Mouse (Mus musculus) forebrain, postnatal 0 days (tissue): ENCODE data around the gene Elf3. TPM values are rescaled to one million over a fixed set of nuclear protein-coding genes. Genes with fewer than 3 reads are reported as not detected.

ENCODE experiments used
- ATAC-seq: fragments of 200-750 bp; cut with Nextera tagmentation; 2 replicates; pipeline ENCODE4 v1.8.0; 2017; ENCODE audit warnings: mild to moderate bottlenecking, moderate library complexity
- DNase-seq: peaks from one replicate; pipeline ENCODE4 v3.0.0-alpha.2; 2015
- H3K27ac ChIP-seq: fragments of 300-500 bp; sonication (generic); 2 replicates; pipeline ENCODE4 v1.5.1; 2014; ENCODE audit warnings: low read depth, mild to moderate bottlenecking, antibody characterized with exemption, low read length, moderate library complexity, mixed read lengths
- H3K27me3 ChIP-seq: fragments of 300-500 bp; sonication (generic); 2 replicates; pipeline ENCODE4 v1.6.1; 2014; ENCODE audit warnings: mild to moderate bottlenecking, low read length, mixed read lengths; ENCODE audit not compliant: insufficient read depth
- H3K36me3 ChIP-seq: fragments of 300-500 bp; sonication (generic); 2 replicates; pipeline ENCODE4 v1.6.1; 2014; ENCODE audit warnings: mild to moderate bottlenecking, moderate library complexity; ENCODE audit not compliant: insufficient read depth
- H3K4me1 ChIP-seq: fragments of 300-500 bp; sonication (generic); 2 replicates; pipeline ENCODE4 v1.6.1; 2014; ENCODE audit warnings: antibody characterized with exemption; ENCODE audit not compliant: insufficient read depth
- H3K4me2 ChIP-seq: fragments of 300-500 bp; sonication (generic); 2 replicates; pipeline ENCODE4 v1.6.1; 2014; ENCODE audit warnings: low read depth, mild to moderate bottlenecking, moderate library complexity
- H3K4me3 ChIP-seq: fragments of 300-500 bp; sonication (generic); 2 replicates; pipeline ENCODE4 v1.5.1; 2014; ENCODE audit warnings: low read depth, low read length, mixed read lengths
- H3K9ac ChIP-seq: fragments of 300-500 bp; sonication (generic); 2 replicates; pipeline ENCODE4 v1.6.1; 2014; ENCODE audit warnings: mild to moderate bottlenecking
- H3K9me3 ChIP-seq: fragments of 300-500 bp; sonication (generic); 2 replicates; pipeline ENCODE4 v1.6.1; 2016; ENCODE audit warnings: low read length
- CTCF ChIP-seq: sonication (generic); IDR thresholded peaks from 2 replicates; pipeline ENCODE4 v1.5.1; 2016; ENCODE audit warnings: antibody characterized with exemption, control low read depth, low read depth
- WGBS: fragments of 180-500 bp; shearing (Covaris S2); extraction: QIAGEN DNeasy Blood & Tissue Kit; methylation state at CpG from one replicate; pipeline ENCODE4 v1.1.7; 2014; 5-methylcytosine and 5-hydroxymethylcytosine counted together
- polyA plus RNA-seq: library from polyadenylated mRNA; unstranded; fragments of >200 nt; fragmentation: Nextera tagmentation; extraction: Ambion mirVana; gene quantifications from 2 replicates; pipeline ENCODE4 v1.2.1, GENCODE M21; 2015
- total RNA-seq: library from RNA; depleted of rRNA; stranded (reverse); fragments of >200 nt; gene quantifications from 2 replicates; pipeline ENCODE4 v1.2.3, GENCODE M21; 2014

Gene Elf3
- total and polyA plus RNA-seq, 2 experiments from 2014 or later, result 0.21 TPM; not detected in 1

DNA sequence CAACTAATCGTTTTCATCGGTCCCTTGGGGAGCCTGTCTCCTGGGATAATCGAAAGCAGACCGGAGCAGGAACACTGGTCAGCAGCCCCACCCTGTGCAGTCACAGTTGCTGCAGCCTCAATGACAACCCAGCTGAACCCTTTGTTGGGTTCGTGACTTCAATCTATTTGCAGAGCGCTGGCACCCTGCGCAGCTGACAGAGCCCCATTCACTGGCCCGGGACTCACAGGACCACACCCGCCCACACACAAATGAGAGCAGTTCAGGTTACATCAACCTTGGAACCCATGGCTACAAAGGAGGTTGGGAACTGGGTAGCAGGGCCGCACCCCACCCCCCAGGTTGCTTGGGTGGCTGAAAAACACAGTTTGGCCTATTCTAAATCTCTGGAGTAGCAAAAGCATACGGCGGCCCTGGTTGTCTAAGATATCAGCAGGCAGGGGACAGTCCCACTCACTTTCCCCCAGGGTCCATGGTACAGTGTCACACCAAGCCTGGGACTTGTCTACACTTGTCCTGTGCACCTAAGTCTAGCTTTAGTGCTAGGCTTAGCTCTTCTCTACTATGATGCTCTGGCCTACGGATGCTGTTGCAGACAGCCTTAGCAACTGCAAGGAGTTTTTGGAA is 40.6 kb downstream of the Elf3 start:
- no peak overlapping the region for H3K9ac ChIP-seq
- H3K4me3 ChIP-seq, result no peak overlapping the region
- no peak overlapping the region for H3K27ac ChIP-seq
- H3K9me3 ChIP-seq, result no peaks in the 10 kb centered on the region
- no peak for TF ChIP-seq CTCF
- no peaks in the 10 kb centered on the region for H3K36me3 ChIP-seq
- no peak overlapping the region for H3K4me2 ChIP-seq
- 50% methylated on average over 13 of the region's 13 CpGs for WGBS
- ATAC-seq (no peak), DNase-seq (no peak)
- H3K4me1 ChIP-seq, result no peaks in the 10 kb centered on the region
- no peaks in the 10 kb centered on the region for H3K27me3 ChIP-seq

DNA sequence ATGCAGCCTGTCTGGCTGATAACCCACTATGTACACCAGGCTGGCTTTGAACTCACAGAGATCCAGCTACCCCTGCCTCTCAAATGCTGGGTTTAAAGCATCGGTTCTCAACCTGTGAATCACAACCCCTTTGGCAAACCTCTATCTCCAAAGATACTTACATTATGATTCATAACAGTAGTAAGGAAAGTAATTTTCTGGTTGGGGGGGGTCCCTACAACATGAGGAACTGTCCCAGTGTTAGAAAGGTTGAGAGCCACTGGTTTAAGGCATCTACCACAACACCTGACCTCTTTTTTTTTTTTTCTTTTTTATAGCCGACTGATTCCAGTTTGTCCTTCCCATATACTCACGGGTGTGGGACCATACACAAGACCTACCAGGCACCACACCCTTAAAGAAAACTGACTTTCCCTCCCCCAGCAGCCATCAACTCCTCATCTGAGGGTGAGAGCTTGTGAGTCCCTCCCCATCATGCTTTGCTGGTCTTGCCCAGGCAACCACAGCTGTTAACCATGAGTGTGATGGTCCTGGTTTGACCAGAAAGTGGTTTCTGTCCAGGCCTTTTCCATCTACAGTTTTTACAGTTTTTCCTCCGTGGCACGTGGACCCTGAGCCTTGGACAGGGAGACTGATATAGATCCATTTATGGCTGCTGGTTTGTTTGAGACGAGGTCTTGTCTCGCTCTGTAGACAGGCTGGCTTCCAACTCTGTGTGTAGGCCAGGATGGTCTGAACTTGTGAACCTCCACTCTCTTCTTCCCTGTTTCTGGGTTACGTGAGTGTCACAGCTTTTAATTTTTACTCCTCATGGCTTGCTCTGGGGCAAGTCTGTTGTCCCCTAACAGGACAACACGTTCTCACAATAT is 44.4 kb downstream of the Elf3 start:
- TF ChIP-seq CTCF, result no peak

DNA sequence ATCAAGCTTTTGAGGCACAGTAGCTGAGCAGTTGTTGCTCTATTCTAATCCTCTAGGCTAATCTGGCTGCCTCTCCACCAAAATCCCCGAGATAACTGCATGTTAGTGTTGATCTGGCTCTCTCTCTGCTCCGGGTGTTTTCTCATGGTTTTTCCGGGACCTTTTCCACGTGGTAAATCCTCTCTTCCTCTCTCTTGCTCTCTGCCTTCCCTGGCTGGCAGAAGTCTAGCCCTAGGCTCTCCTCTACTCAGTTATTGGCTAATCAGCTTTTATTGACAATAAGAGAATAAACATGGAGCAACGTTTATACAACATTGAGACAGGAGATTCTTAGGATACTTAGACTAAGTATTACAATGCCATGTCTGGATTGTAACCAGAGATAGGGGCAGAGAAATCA is 47.9 kb downstream of the Elf3 start:
- WGBS, result 54% methylated on average over 5 of the region's 5 CpGs
- Histone ChIP-seq H3K9ac (no peak overlapping the region), H3K4me2 (no peak overlapping the region), H3K4me3 (no peak overlapping the region), H3K27ac (no peak overlapping the region), H3K36me3 (no peaks in the 10 kb centered on the region), H3K4me1 (no peaks in the 10 kb centered on the region), H3K27me3 (no peaks in the 10 kb centered on the region), H3K9me3 (no peaks in the 10 kb centered on the region)
- DNase-seq (no peak), ATAC-seq (no peak)
- TF ChIP-seq CTCF, result no peak

More for the DNA sequence above, 44.4 kb downstream of the Elf3 start:
- Histone ChIP-seq H3K4me2 (no peak overlapping the region), H3K9ac (no peak overlapping the region), H3K9me3 (no peaks in the 10 kb centered on the region), H3K36me3 (no peaks in the 10 kb centered on the region), H3K4me3 (no peak overlapping the region), H3K27ac (no peak overlapping the region), H3K4me1 (no peaks in the 10 kb centered on the region), H3K27me3 (no peaks in the 10 kb centered on the region)
- no peak for ATAC-seq
- no peak for DNase-seq
- WGBS, result 85% methylated on average over 9 of the region's 9 CpGs

DNA sequence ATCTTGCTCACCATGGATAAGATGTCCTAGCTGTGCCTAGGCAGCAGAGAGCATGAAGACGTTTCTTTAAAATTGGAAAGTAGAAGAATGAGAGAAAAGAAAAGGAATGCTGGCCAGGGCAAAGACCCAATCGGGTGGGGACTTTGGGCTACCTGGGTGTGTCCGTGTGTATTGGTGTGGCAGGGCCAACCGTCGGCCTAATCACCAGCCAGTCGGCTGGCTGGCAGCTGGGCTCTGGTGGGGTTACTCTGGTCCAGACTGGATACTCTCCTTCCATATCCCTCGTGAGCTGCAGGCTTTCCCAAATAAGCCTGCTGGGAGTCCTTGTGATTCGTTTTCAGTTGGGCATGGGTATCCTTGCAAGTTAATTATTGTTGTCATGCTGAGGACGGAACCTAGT is 49.7 kb downstream of the Elf3 start:
- no peaks in the 10 kb centered on the region for H3K4me1 ChIP-seq
- H3K4me3 ChIP-seq, result no peak overlapping the region
- no peaks in the 10 kb centered on the region for H3K27me3 ChIP-seq
- TF ChIP-seq CTCF, result no peak
- no peaks in the 10 kb centered on the region for H3K36me3 ChIP-seq
- no peaks in the 10 kb centered on the region for H3K9me3 ChIP-seq
- WGBS, result 75% methylated on average over 9 of the region's 9 CpGs
- H3K9ac ChIP-seq, result no peak overlapping the region
- H3K27ac ChIP-seq, result no peak overlapping the region
- ATAC-seq (no peak), DNase-seq (no peak)
- no peak overlapping the region for H3K4me2 ChIP-seq

DNA sequence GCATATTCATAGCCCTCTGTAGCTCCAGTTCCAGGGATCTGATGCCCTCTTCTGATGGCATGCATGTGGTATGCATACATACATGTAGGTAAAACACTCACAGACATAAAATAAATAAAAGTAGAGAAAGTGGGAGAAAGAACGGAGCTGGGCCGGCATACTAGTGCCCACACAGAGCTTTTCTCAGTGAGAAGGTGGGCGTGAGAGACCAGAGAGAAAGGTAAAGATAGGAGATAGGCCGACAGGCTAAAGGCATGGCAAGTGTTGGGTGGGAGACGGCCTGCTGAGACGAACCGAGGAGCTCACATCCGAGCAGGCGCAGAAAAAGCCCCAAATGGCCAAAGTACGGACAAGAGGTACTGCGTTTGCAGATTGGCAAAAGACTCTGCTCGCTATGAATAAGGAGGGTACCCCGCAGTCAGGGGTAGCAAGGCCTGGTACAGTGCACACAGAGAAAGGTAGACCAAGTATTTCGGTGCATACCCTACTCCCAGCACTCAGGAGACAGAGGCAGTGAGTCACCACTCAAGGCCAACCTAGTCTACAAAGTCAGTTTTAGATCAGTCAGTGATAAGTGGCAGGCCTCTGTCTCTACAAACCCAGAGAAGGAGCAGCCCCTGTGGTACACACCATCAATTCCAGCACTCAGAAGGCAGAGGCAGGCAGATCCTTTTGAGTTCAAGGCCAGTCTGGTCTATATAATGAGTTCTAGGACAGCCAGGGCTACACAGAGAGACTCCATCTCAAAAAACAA is 51.6 kb downstream of the Elf3 start:
- WGBS, result 95% methylated on average over 14 of the region's 14 CpGs

DNA sequence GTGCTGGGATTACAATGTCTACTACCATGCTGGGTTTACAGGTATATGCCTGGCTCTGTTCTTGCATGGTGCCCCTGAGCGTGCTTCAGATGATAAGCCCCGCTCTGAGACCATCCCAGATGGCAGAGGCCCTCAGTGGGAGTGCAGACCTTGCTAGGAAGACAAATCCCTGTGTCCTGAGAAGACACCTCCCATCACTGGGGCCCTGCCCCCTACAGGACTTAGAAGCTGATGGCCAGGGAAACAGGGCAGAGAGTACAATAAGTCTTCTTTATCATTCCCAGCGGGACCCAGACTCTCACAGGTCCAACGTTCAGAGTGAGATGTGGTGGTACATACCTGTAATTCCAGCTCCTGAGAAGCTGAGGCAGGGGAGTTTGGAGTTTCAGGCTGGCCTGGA is 53.1 kb downstream of the Elf3 start:
- no peak overlapping the region for H3K9ac ChIP-seq

More for the DNA sequence above, 51.6 kb downstream of the Elf3 start:
- no peaks in the 10 kb centered on the region for H3K36me3 ChIP-seq
- H3K27ac ChIP-seq, result no peak overlapping the region
- no peak overlapping the region for H3K4me2 ChIP-seq
- no peak for TF ChIP-seq CTCF
- DNase-seq (no peak), ATAC-seq (no peak)
- H3K4me1 ChIP-seq, result no peaks in the 10 kb centered on the region
- H3K9me3 ChIP-seq, result no peaks in the 10 kb centered on the region
- no peaks in the 10 kb centered on the region for H3K27me3 ChIP-seq
- H3K9ac ChIP-seq, result no peak overlapping the region
- no peak overlapping the region for H3K4me3 ChIP-seq

More for the DNA sequence above, 53.1 kb downstream of the Elf3 start:
- Histone ChIP-seq H3K27ac (no peak overlapping the region), H3K9me3 (no peaks in the 10 kb centered on the region), H3K36me3 (no peaks in the 10 kb centered on the region), H3K27me3 (no peaks in the 10 kb centered on the region), H3K4me3 (no peak overlapping the region), H3K4me2 (no peak overlapping the region), H3K4me1 (no peaks in the 10 kb centered on the region)
- ATAC-seq, result no peak
- WGBS, result 72% methylated on average over 4 of the region's 4 CpGs
- no peak for DNase-seq
- no peak for TF ChIP-seq CTCF
